Mouse (Mus musculus): ENCODE measurements around the gene Zfyve1.

DNA sequence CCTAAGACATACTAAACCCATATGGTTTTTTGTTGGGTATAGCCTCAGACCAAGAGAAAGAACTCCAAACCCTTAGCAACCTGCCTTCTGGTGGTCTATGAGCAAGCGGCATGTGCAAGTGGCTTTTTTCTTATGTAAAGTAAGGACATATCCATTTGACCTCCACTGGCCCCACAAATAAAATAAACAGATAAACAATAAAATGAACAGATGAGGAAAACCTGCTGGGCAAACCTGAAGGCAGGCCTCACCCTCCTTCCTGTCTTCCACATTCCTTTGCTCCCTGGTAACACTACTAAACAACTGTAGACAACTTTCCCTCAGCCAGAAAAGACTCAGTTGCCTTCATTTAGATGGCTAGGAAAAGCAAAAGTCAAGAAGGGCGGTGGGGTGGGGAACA, 18.7 kb downstream of the Zfyve1 start:
- TF ChIP-seq CTCF (IDR thresholded peaks at IDR 0.05 in 2 of 3, conservative IDR thresholded peaks at IDR 0.05 in 1 of 3; ENCODE audit: control insufficient read depth in 1 of 3, insufficient read depth in 1 of 3, low read depth in 2 of 3, low read length in 3 of 3, poor library complexity in 1 of 3, severe bottlenecking in 1 of 3) (no peak), NELFE (IDR thresholded peaks at IDR 0.05; ENCODE audit: low read depth, low read length) (no peak), POLR2AphosphoS2 (IDR thresholded peaks at IDR 0.05; ENCODE audit: low read length) (no peak), MAX (IDR thresholded peaks at IDR 0.05; ENCODE audit: low read length) (no peak)
